Mouse (Mus musculus): ENCODE data around the gene A030005K14Rik. TPM values are rescaled to one million over a fixed set of nuclear protein-coding genes. Genes with fewer than 3 reads are reported as not detected.

A030005K14Rik gene
- polyA plus RNA-seq (2015; fragmentation: Nextera tagmentation; extraction: Ambion mirVana): not detected in 2 replicates

- ATAC-seq (ENCODE audit: insufficient read depth, low FRiP score, low read depth): no peak
- Histone ChIP-seq H3K9me3 (no peaks in the 10 kb centered on the region), H3K4me1 (no peaks in the 10 kb centered on the region), H3K9ac (no peak within 1 kb of the TSS), H3K27me3 (replicated peaks) (no peaks in the 10 kb centered on the region), H3K4me3 (replicated peaks) (no peak within 1 kb of the TSS), H3K36me3 (no peaks in the 10 kb centered on the region), H3K4me2 (no peak within 1 kb of the TSS), H3K27ac (no peak within 1 kb of the TSS)
- WGBS: 89% methylated on average over 9 of the region's 9 CpGs
Measured at GRCm38 (mm10) chr1:83059278-83059677, at the start of gene A030005K14Rik. TSS of gene A030005K14Rik (minus strand) at chr1:83059378.

- Histone ChIP-seq H3K27ac (no peak overlapping the region), H3K4me3 (replicated peaks) (no peak overlapping the region), H3K27me3 (replicated peaks) (no peaks in the 10 kb centered on the region), H3K9me3 (no peaks in the 10 kb centered on the region), H3K9ac (no peak overlapping the region), H3K36me3 (no peaks in the 10 kb centered on the region), H3K4me1 (no peaks in the 10 kb centered on the region), H3K4me2 (no peak overlapping the region)
- ATAC-seq (ENCODE audit: insufficient read depth, low FRiP score, low read depth): no peak
- WGBS: 74% methylated on average over 5 of the region's 5 CpGs
Measured at GRCm38 (mm10) chr1:83107410-83107978, 48.3 kb upstream of the A030005K14Rik start.

GRCm38 (mm10) chr1:83105464-83105863, 46.3 kb upstream of the A030005K14Rik start:
- Histone ChIP-seq H3K4me2 (no peak overlapping the region), H3K4me3 (replicated peaks) (no peak overlapping the region), H3K36me3 (no peaks in the 10 kb centered on the region), H3K9ac (no peak overlapping the region), H3K27me3 (replicated peaks) (no peaks in the 10 kb centered on the region), H3K4me1 (no peaks in the 10 kb centered on the region), H3K27ac (no peak overlapping the region), H3K9me3 (no peaks in the 10 kb centered on the region)
- 74% methylated on average over 1 of the region's 1 CpGs for WGBS
- no peak for ATAC-seq (ENCODE audit: insufficient read depth, low FRiP score, low read depth)

GRCm38 (mm10) chr1:83101891-83102290, 42.7 kb upstream of the A030005K14Rik start:
- no peaks in the 10 kb centered on the region for H3K27me3 ChIP-seq (replicated peaks)
- H3K4me3 ChIP-seq (replicated peaks): no peak overlapping the region
- no peak overlapping the region for H3K4me2 ChIP-seq
- no peak overlapping the region for H3K9ac ChIP-seq
- WGBS: 44% methylated on average over 3 of the region's 3 CpGs
- no peaks in the 10 kb centered on the region for H3K4me1 ChIP-seq
- no peak for ATAC-seq (ENCODE audit: insufficient read depth, low FRiP score, low read depth)
- no peaks in the 10 kb centered on the region for H3K36me3 ChIP-seq
- no peaks in the 10 kb centered on the region for H3K9me3 ChIP-seq
- no peak overlapping the region for H3K27ac ChIP-seq

- Histone ChIP-seq H3K9me3 (no peaks in the 10 kb centered on the region), H3K4me3 (replicated peaks) (no peak overlapping the region), H3K27ac (no peak overlapping the region), H3K36me3 (no peaks in the 10 kb centered on the region), H3K4me2 (no peak overlapping the region), H3K4me1 (no peaks in the 10 kb centered on the region), H3K27me3 (replicated peaks) (no peaks in the 10 kb centered on the region), H3K9ac (no peak overlapping the region)
- ATAC-seq (ENCODE audit: insufficient read depth, low FRiP score, low read depth): no peak
- WGBS: 64% methylated on average over 7 of the region's 7 CpGs
Measured at GRCm38 (mm10) chr1:83099580-83100137, 40.5 kb upstream of the A030005K14Rik start.

GRCm38 (mm10) chr1:83099160-83099559, 40.0 kb upstream of the A030005K14Rik start:
- no peaks in the 10 kb centered on the region for H3K36me3 ChIP-seq
- H3K9me3 ChIP-seq: no peaks in the 10 kb centered on the region
- no peak overlapping the region for H3K9ac ChIP-seq
- no peak overlapping the region for H3K27ac ChIP-seq
- H3K4me1 ChIP-seq: no peaks in the 10 kb centered on the region
- H3K4me3 ChIP-seq (replicated peaks): no peak overlapping the region
- no peak overlapping the region for H3K4me2 ChIP-seq
- 78% methylated on average over 2 of the region's 2 CpGs for WGBS
- no peaks in the 10 kb centered on the region for H3K27me3 ChIP-seq (replicated peaks)
- ATAC-seq (ENCODE audit: insufficient read depth, low FRiP score, low read depth): no peak

- no peak for ATAC-seq (ENCODE audit: insufficient read depth, low FRiP score, low read depth)
- Histone ChIP-seq H3K9ac (no peak overlapping the region), H3K36me3 (no peaks in the 10 kb centered on the region), H3K4me3 (replicated peaks) (no peak overlapping the region), H3K9me3 (no peaks in the 10 kb centered on the region), H3K4me2 (no peak overlapping the region), H3K27ac (no peak overlapping the region), H3K27me3 (replicated peaks) (no peaks in the 10 kb centered on the region), H3K4me1 (no peaks in the 10 kb centered on the region)
- 80% methylated on average over 4 of the region's 4 CpGs for WGBS
Measured at GRCm38 (mm10) chr1:83096935-83097334, 37.8 kb upstream of the A030005K14Rik start.

- H3K27me3 ChIP-seq (replicated peaks): no peaks in the 10 kb centered on the region
- no peak overlapping the region for H3K4me2 ChIP-seq
- H3K27ac ChIP-seq: no peak overlapping the region
- no peaks in the 10 kb centered on the region for H3K36me3 ChIP-seq
- H3K4me3 ChIP-seq (replicated peaks): no peak overlapping the region
- H3K4me1 ChIP-seq: no peaks in the 10 kb centered on the region
- 65% methylated on average over 3 of the region's 3 CpGs for WGBS
- H3K9me3 ChIP-seq: no peaks in the 10 kb centered on the region
- no peak for ATAC-seq (ENCODE audit: insufficient read depth, low FRiP score, low read depth)
- no peak overlapping the region for H3K9ac ChIP-seq
Measured at GRCm38 (mm10) chr1:83091268-83091667, 32.1 kb upstream of the A030005K14Rik start.

GRCm38 (mm10) chr1:83084790-83085189, 25.6 kb upstream of the A030005K14Rik start:
- Histone ChIP-seq H3K27me3 (replicated peaks) (no peaks in the 10 kb centered on the region), H3K4me3 (replicated peaks) (no peak overlapping the region), H3K36me3 (no peaks in the 10 kb centered on the region), H3K4me1 (no peaks in the 10 kb centered on the region), H3K27ac (no peak overlapping the region), H3K9ac (no peak overlapping the region), H3K9me3 (no peaks in the 10 kb centered on the region), H3K4me2 (no peak overlapping the region)
- ATAC-seq (ENCODE audit: insufficient read depth, low FRiP score, low read depth): peak; percentile 53; the same call in 1 of the 2 replicates
- WGBS: 58% methylated on average over 2 of the region's 2 CpGs

GRCm38 (mm10) chr1:83077016-83077415, 17.8 kb upstream of the A030005K14Rik start:
- Histone ChIP-seq H3K36me3 (no peaks in the 10 kb centered on the region), H3K9me3 (no peaks in the 10 kb centered on the region), H3K27ac (no peak overlapping the region), H3K4me2 (no peak overlapping the region), H3K4me3 (replicated peaks) (no peak overlapping the region), H3K9ac (no peak overlapping the region), H3K4me1 (no peaks in the 10 kb centered on the region), H3K27me3 (replicated peaks) (no peaks in the 10 kb centered on the region)
- WGBS: 60% methylated on average over 6 of the region's 6 CpGs
- ATAC-seq (ENCODE audit: insufficient read depth, low FRiP score, low read depth): no peak

- Histone ChIP-seq H3K9me3 (no peaks in the 10 kb centered on the region), H3K36me3 (no peaks in the 10 kb centered on the region), H3K4me1 (no peaks in the 10 kb centered on the region), H3K9ac (no peak overlapping the region), H3K4me2 (peak overlapping the region; percentile 47), H3K27ac (no peak overlapping the region), H3K27me3 (replicated peaks) (no peaks in the 10 kb centered on the region), H3K4me3 (replicated peaks) (peak overlapping the region; percentile 26)
- WGBS: 47% methylated on average over 11 of the region's 11 CpGs
- no peak for ATAC-seq (ENCODE audit: insufficient read depth, low FRiP score, low read depth)
Measured at GRCm38 (mm10) chr1:83076190-83076917, 17.2 kb upstream of the A030005K14Rik start.

GRCm38 (mm10) chr1:83075526-83076189, 16.5 kb upstream of the A030005K14Rik start:
- Histone ChIP-seq H3K9ac (no peak overlapping the region), H3K27ac (no peak overlapping the region), H3K9me3 (no peaks in the 10 kb centered on the region), H3K4me3 (replicated peaks) (peak overlapping the region; percentile 26), H3K36me3 (no peaks in the 10 kb centered on the region), H3K4me2 (peak overlapping the region; percentile 47), H3K27me3 (replicated peaks) (no peaks in the 10 kb centered on the region), H3K4me1 (no peaks in the 10 kb centered on the region)
- 35% methylated on average over 15 of the region's 15 CpGs for WGBS
- ATAC-seq (ENCODE audit: insufficient read depth, low FRiP score, low read depth): no peak
